Mouse (Mus musculus): ENCODE results near the gene Rasgrp2. TPM values are rescaled to one million over a fixed set of nuclear protein-coding genes. Genes with fewer than 3 reads are reported as not detected.
A peak's percentile ranks its signal among the peaks of the same experiment; 100 is the strongest.

Rasgrp2 gene
- polyA plus RNA-seq, 1 experiment from 2014 or later = 24.5 TPM

- Histone ChIP-seq H3K27ac (no peak overlapping the region), H3K36me3 (no peaks in the 10 kb centered on the region), H3K27me3 (peaks cover 58% of the 10 kb centered on the region), H3K4me3 (peak overlapping the region; percentile 61), H3K9me3 (no peaks in the 10 kb centered on the region), H3K9ac (peak overlapping the region; percentile 66; the same call in 1 of the 2 replicates), H3K4me2 (replicated peaks) (peak overlapping the region; percentile 100), H3K4me1 (peaks cover 34% of the 10 kb centered on the region)
- WGBS = under 1% methylated on average over 39 of the region's 39 CpGs
- no peak for ATAC-seq (ENCODE audit: insufficient number of reproducible peaks, insufficient read depth, low FRiP score, low TSS enrichment)
Measured at GRCm38 (mm10) chr19:6398447-6399284, 474 bp upstream of the Rasgrp2 start.

GRCm38 (mm10) chr19:6400096-6401086, 1.3 kb downstream of the Rasgrp2 start:
- Histone ChIP-seq H3K4me3 (peak overlapping the region; percentile 61), H3K36me3 (no peaks in the 10 kb centered on the region), H3K27me3 (peaks cover 60% of the 10 kb centered on the region), H3K4me2 (replicated peaks) (peak overlapping the region; percentile 100), H3K9me3 (no peaks in the 10 kb centered on the region), H3K27ac (no peak overlapping the region), H3K4me1 (peaks cover 34% of the 10 kb centered on the region), H3K9ac (peak overlapping the region; percentile 66)
- no peak for ATAC-seq (ENCODE audit: insufficient number of reproducible peaks, insufficient read depth, low FRiP score, low TSS enrichment)
- 3% methylated on average over 29 of the region's 29 CpGs for WGBS

- 0 out of 2 replicates have a peak overlapping the region, but pooled peaks have one; percentile 15 for H3K9ac ChIP-seq
- peak overlapping the region; percentile 61 for H3K4me2 ChIP-seq (replicated peaks)
- peaks cover 34% of the 10 kb centered on the region for H3K4me1 ChIP-seq
- H3K9me3 ChIP-seq = no peaks in the 10 kb centered on the region
- H3K27ac ChIP-seq = no peak overlapping the region
- H3K36me3 ChIP-seq = no peaks in the 10 kb centered on the region
- peak; percentile 2; the same call in 1 of the 2 replicates for ATAC-seq (ENCODE audit: insufficient number of reproducible peaks, insufficient read depth, low FRiP score, low TSS enrichment)
- peaks cover 60% of the 10 kb centered on the region for H3K27me3 ChIP-seq
- 1% methylated on average over 32 of the region's 32 CpGs for WGBS
- peak overlapping the region; percentile 61 for H3K4me3 ChIP-seq
Measured at GRCm38 (mm10) chr19:6401131-6401815, 2.1 kb downstream of the Rasgrp2 start.

GRCm38 (mm10) chr19:6401951-6402350, 2.8 kb downstream of the Rasgrp2 start:
- Histone ChIP-seq H3K27me3 (peaks cover 60% of the 10 kb centered on the region), H3K4me1 (peaks cover 34% of the 10 kb centered on the region)

GRCm38 (mm10) chr19:6403869-6404268, 4.7 kb downstream of the Rasgrp2 start:
- ATAC-seq (ENCODE audit: insufficient number of reproducible peaks, insufficient read depth, low FRiP score, low TSS enrichment) = no peak
- Histone ChIP-seq H3K27ac (no peak overlapping the region), H3K4me2 (replicated peaks) (no peak overlapping the region), H3K27me3 (peaks cover 45% of the 10 kb centered on the region), H3K9me3 (no peaks in the 10 kb centered on the region), H3K9ac (no peak overlapping the region), H3K4me1 (peaks cover 28% of the 10 kb centered on the region), H3K36me3 (no peaks in the 10 kb centered on the region), H3K4me3 (no peak overlapping the region)
- 83% methylated on average over 10 of the region's 10 CpGs for WGBS

More at GRCm38 (mm10) chr19:6401951-6402350, 2.8 kb downstream of the Rasgrp2 start:
- H3K4me2 ChIP-seq (replicated peaks) = peak overlapping the region; percentile 61
- no peak overlapping the region for H3K27ac ChIP-seq
- no peak for ATAC-seq (ENCODE audit: insufficient number of reproducible peaks, insufficient read depth, low FRiP score, low TSS enrichment)
- WGBS = 7% methylated on average over 9 of the region's 9 CpGs
- no peaks in the 10 kb centered on the region for H3K9me3 ChIP-seq
- no peaks in the 10 kb centered on the region for H3K36me3 ChIP-seq
- 0 out of 2 replicates have a peak overlapping the region, but pooled peaks have one; percentile 15 for H3K9ac ChIP-seq
- peak overlapping the region; percentile 61 for H3K4me3 ChIP-seq

- H3K9ac ChIP-seq = no peak overlapping the region
- H3K27me3 ChIP-seq = peaks cover 33% of the 10 kb centered on the region
- no peak overlapping the region for H3K4me2 ChIP-seq (replicated peaks)
- 73% methylated on average over 10 of the region's 10 CpGs for WGBS
- ATAC-seq (ENCODE audit: insufficient number of reproducible peaks, insufficient read depth, low FRiP score, low TSS enrichment) = no peak
- H3K36me3 ChIP-seq = no peaks in the 10 kb centered on the region
- H3K4me3 ChIP-seq = no peak overlapping the region
- H3K9me3 ChIP-seq = no peaks in the 10 kb centered on the region
- peaks cover 17% of the 10 kb centered on the region for H3K4me1 ChIP-seq
- H3K27ac ChIP-seq = no peak overlapping the region
Measured at GRCm38 (mm10) chr19:6405433-6405832, 6.3 kb downstream of the Rasgrp2 start.

- Histone ChIP-seq H3K4me1 (peaks cover 2% of the 10 kb centered on the region; the same call in 1 of the 2 replicates), H3K4me2 (replicated peaks) (no peak overlapping the region), H3K27ac (no peak overlapping the region), H3K9me3 (no peaks in the 10 kb centered on the region), H3K4me3 (no peak overlapping the region), H3K9ac (no peak overlapping the region), H3K36me3 (no peaks in the 10 kb centered on the region), H3K27me3 (peaks cover 16% of the 10 kb centered on the region)
- no peak for ATAC-seq (ENCODE audit: insufficient number of reproducible peaks, insufficient read depth, low FRiP score, low TSS enrichment)
- WGBS = 87% methylated on average over 8 of the region's 8 CpGs
Measured at GRCm38 (mm10) chr19:6407109-6407508, 8.0 kb downstream of the Rasgrp2 start.

GRCm38 (mm10) chr19:6407816-6408510, 8.8 kb downstream of the Rasgrp2 start:
- Histone ChIP-seq H3K4me3 (no peak overlapping the region), H3K27me3 (peaks cover 8% of the 10 kb centered on the region), H3K9ac (no peak overlapping the region), H3K4me1 (no peaks in the 10 kb centered on the region), H3K4me2 (replicated peaks) (no peak overlapping the region), H3K36me3 (no peaks in the 10 kb centered on the region), H3K9me3 (no peaks in the 10 kb centered on the region), H3K27ac (no peak overlapping the region)
- ATAC-seq (ENCODE audit: insufficient number of reproducible peaks, insufficient read depth, low FRiP score, low TSS enrichment) = no peak
- WGBS = 41% methylated on average over 16 of the region's 16 CpGs

GRCm38 (mm10) chr19:6408749-6409148, 9.6 kb downstream of the Rasgrp2 start:
- 79% methylated on average over 8 of the region's 8 CpGs for WGBS
- no peaks in the 10 kb centered on the region for H3K9me3 ChIP-seq
- H3K36me3 ChIP-seq = no peaks in the 10 kb centered on the region
- H3K4me1 ChIP-seq = no peaks in the 10 kb centered on the region
- no peak overlapping the region for H3K4me2 ChIP-seq (replicated peaks)
- peaks cover 7% of the 10 kb centered on the region; the same call in 1 of the 2 replicates for H3K27me3 ChIP-seq
- no peak for ATAC-seq (ENCODE audit: insufficient number of reproducible peaks, insufficient read depth, low FRiP score, low TSS enrichment)
- no peak overlapping the region for H3K27ac ChIP-seq
- H3K9ac ChIP-seq = no peak overlapping the region
- no peak overlapping the region for H3K4me3 ChIP-seq

GRCm38 (mm10) chr19:6409176-6409575, 10.0 kb downstream of the Rasgrp2 start:
- Histone ChIP-seq H3K4me3 (no peak overlapping the region), H3K27ac (no peak overlapping the region), H3K27me3 (peaks cover 9% of the 10 kb centered on the region; the same call in 1 of the 2 replicates), H3K36me3 (no peaks in the 10 kb centered on the region), H3K4me1 (no peaks in the 10 kb centered on the region), H3K4me2 (replicated peaks) (no peak overlapping the region), H3K9me3 (no peaks in the 10 kb centered on the region), H3K9ac (no peak overlapping the region)
- WGBS = 72% methylated on average over 5 of the region's 5 CpGs
- no peak for ATAC-seq (ENCODE audit: insufficient number of reproducible peaks, insufficient read depth, low FRiP score, low TSS enrichment)
